Mouse (Mus musculus): Measurements from ENCODE around the gene Shisa7.

- TF ChIP-seq CTCF (IDR thresholded peaks at IDR 0.05; ENCODE audit: borderline replicate concordance, control insufficient read depth, extremely low read depth, insufficient read depth, low read length, poor library complexity) (no peak), POLR2A (IDR thresholded peaks at IDR 0.05; ENCODE audit: control insufficient read depth, extremely low read depth, insufficient read depth, low read length, poor library complexity) (no peak)
Measured at GRCm38 (mm10) chr7:4844245-4844916, at the start of gene Shisa7.
